Mouse (Mus musculus) fibroblast of lung, adult 2 months (primary cell): ENCODE data around the gene Pcsk2.

Experiments used
- DNase-seq: peaks from one replicate; pipeline ENCODE4 v3.0.0-alpha.2; 2011; ENCODE audit warnings: low read depth

Pcsk2 gene

GRCm38 (mm10) chr2:143545758-143546246, at the start of gene Pcsk2:
TSS of gene Pcsk2 (plus strand) at chr2:143546156.
- no peak for DNase-seq

DNA sequence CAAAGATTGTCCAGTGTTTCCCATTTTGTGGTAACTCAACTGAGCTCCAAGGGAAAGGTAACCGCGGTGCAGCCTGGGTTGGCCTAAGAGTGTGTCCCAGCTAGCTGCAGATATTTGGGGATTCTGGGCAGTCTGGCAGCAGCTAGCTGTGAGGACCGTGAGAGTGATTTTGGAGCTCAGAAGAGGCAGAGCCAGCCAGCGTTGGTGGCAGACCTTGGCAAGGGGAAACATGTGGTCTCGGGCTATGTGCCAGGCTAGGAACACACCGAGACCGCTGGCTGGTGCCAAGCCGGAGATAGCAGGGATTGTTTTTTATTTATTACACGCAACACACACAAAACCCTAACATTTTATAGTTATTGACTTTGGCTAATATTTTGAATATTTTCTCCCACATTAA, 45.1 kb upstream of the Pcsk2 start:
- DNase-seq = no peak

GRCm38 (mm10) chr2:143501760-143502159, 44.2 kb upstream of the Pcsk2 start:
- DNase-seq = no peak

- no peak for DNase-seq
Observed at GRCm38 (mm10) chr2:143502203-143502602, 43.8 kb upstream of the Pcsk2 start.

GRCm38 (mm10) chr2:143536485-143536884, 9.5 kb upstream of the Pcsk2 start:
- DNase-seq = no peak

GRCm38 (mm10) chr2:143545299-143545751, 631 bp upstream of the Pcsk2 start:
- no peak for DNase-seq

- no peak for DNase-seq
Observed at GRCm38 (mm10) chr2:143546412-143547211, 656 bp downstream of the Pcsk2 start.

- DNase-seq = no peak
Observed at GRCm38 (mm10) chr2:143547251-143548090, 1.5 kb downstream of the Pcsk2 start.

DNA sequence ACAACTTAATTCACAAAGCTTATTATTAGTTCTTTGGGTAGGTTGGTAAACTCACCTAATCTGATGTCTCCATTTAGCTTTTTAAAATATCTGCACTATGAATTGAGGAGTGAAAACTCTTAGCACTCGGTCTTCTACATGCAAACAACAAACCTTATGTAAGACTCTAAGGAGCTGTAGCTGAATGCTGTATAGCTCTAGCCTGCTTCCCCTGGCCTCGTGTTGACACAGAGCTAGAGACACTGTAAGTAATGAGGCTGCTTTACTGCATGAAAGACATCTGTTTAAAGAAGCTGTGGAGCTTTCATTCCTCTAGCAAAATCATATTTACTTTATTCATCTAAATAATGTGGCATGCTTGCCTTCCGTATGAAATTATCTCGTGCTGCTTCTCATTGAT, 14.4 kb downstream of the Pcsk2 start:
- DNase-seq = no peak

GRCm38 (mm10) chr2:143565062-143565461, 19.1 kb downstream of the Pcsk2 start:
- DNase-seq = no peak

- DNase-seq = no peak
Observed at GRCm38 (mm10) chr2:143565961-143566360, 20.0 kb downstream of the Pcsk2 start.

GRCm38 (mm10) chr2:143585341-143585740, 39.4 kb downstream of the Pcsk2 start:
- DNase-seq = no peak

DNA sequence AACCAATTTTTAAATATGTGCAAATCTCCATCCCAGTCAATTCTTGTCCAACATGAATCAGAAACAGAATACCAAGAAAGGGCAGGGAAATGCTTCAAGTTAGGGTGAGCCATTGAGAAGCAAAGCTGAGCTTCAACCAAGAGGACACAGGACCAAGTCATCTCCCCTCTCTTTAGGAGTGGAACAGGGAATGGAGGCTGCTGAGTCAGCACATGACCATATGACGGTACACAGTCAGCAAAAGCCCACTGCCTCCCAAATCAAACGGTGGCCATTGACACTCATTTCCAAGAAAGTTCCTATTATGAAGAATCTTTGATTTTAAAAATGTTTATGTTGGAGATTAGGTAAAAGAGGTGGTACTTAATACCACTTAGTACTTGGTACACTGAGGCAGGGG, 44.4 kb downstream of the Pcsk2 start:
- no peak for DNase-seq

GRCm38 (mm10) chr2:143603071-143603470, 57.1 kb downstream of the Pcsk2 start:
- DNase-seq = no peak

GRCm38 (mm10) chr2:143603871-143604512, 58.0 kb downstream of the Pcsk2 start:
- DNase-seq = no peak

- no peak for DNase-seq
Observed at GRCm38 (mm10) chr2:143610355-143611331, 64.7 kb downstream of the Pcsk2 start.

DNA sequence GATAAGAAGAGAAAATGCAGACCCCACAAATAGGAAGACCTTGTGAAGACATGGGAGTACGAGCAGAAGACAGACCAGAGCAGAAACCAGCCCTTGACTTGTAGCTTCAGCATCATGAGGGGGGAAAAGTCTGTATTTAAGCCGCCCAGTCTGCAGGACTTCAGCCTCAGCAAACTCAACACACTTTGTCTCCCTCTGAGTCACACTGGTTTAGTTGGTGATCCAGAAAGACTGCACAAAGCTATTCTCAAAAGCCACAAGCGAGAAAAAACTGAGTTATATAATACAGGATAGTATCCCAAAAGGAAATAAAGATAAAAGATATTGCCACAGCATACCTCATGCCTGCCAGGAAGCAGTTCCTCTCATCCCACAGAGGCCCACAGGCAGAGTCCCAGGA, 67.5 kb downstream of the Pcsk2 start:
- DNase-seq = no peak

GRCm38 (mm10) chr2:143614775-143615174, 68.8 kb downstream of the Pcsk2 start:
- DNase-seq = no peak

DNA sequence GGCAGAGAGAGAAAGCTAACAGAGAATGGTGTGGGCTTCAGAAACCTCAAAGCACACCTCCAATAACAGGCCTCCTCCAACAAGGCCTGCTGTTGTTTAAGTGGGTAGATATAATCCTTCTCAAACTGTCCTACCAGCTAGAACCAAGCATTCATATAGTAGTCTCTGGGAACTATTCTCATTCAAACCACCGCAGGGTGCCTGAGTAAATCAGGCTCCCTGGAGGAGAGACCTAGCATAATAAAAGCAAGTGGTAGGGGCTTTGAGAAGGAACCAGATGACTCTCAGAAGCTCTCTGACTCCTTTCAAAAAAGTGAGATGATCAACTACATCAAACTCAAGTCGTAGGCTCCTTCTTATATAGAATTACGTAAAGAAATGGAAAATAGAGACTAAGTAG, 75.0 kb downstream of the Pcsk2 start:
- DNase-seq = no peak

DNA sequence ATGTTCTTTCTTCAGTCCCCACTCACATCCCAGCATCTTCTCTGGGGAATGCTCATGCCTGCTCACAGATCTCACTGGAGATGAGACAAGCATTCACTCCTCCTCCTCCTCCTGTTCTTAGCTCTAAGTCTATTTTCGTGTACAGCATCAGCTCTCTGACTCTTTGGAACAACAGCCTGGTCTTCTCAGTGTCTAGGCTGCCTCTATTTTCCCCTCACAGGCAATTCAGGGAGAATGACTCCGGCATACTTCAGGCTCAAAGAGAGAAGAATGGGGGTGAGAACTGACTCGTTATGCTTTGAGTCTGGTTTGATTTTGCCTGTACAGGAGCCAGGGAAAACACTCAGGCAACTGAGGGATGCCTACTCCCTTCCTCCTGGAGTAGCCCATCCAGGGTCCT, 78.0 kb downstream of the Pcsk2 start:
- no peak for DNase-seq

DNA sequence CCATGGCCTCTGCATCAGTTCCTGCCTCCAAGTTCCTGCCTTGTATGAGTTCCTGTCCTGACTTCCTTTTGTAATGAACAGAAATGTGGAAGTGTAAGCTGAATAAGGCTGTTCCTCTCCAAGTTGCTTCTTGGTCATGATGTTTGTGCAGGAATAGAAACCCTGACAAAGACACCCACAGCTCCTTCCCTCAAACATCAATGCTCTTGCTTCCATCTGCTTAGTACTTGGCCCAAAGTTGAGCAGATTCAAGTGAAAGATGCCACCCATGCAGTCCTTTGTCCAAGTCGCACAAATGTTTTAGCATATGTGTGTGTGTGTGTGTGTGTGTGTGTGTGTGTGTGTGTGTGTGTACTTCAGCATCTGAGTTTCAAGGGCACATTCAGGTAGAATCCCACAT, 97.3 kb downstream of the Pcsk2 start:
- no peak for DNase-seq
